Mouse (Mus musculus): Measurements from ENCODE around the gene Il1r2. TPM values are rescaled to one million over a fixed set of nuclear protein-coding genes. Genes with fewer than 3 reads are reported as not detected.

Il1r2 gene
- polyA plus RNA-seq, 1 experiment from 2014 or later: 1.2 TPM

DNA sequence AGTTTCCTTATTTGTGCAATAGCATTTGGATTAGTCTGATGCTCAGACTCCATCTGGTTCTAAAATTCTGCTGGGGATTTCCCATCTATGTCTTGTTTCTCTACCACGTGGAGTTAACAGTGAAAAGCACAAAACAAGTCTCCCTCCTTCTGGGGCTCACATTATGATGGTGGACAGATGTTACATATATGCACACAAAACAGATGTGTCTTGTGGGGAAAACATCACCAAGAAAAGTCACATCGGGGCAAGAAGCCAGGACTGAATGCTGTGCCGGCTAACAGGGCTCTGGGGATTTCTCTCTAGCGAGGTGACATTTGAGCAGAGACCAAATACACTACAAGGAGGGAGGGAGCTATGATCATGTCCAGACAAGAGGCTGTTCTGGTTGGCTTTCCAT lies 32.8 kb downstream of the Il1r2 start:
- 77% methylated on average over 4 of the region's 4 CpGs for WGBS
- no peaks in the 10 kb centered on the region for H3K9me3 ChIP-seq (replicated peaks; ENCODE audit: control insufficient read depth, low read length, poor library complexity, severe bottlenecking)
- no peak overlapping the region for H3K4me3 ChIP-seq (ENCODE audit: low read depth, low read length)
- no peak overlapping the region for H3K9ac ChIP-seq (ENCODE audit: low read depth, low read length)
- H3K27ac ChIP-seq (ENCODE audit: low read length): no peak overlapping the region
- no peaks in the 10 kb centered on the region for H3K27me3 ChIP-seq (ENCODE audit: control insufficient read depth, insufficient read depth, low read depth, low read length)
- H3K36me3 ChIP-seq (ENCODE audit: control insufficient read depth, insufficient read depth, low read length): no peaks in the 10 kb centered on the region
- no peak for ATAC-seq
- no peak overlapping the region for H3K4me2 ChIP-seq (ENCODE audit: low read length)
- no peaks in the 10 kb centered on the region for H3K4me1 ChIP-seq (ENCODE audit: control insufficient read depth, insufficient read depth, low read length)

DNA sequence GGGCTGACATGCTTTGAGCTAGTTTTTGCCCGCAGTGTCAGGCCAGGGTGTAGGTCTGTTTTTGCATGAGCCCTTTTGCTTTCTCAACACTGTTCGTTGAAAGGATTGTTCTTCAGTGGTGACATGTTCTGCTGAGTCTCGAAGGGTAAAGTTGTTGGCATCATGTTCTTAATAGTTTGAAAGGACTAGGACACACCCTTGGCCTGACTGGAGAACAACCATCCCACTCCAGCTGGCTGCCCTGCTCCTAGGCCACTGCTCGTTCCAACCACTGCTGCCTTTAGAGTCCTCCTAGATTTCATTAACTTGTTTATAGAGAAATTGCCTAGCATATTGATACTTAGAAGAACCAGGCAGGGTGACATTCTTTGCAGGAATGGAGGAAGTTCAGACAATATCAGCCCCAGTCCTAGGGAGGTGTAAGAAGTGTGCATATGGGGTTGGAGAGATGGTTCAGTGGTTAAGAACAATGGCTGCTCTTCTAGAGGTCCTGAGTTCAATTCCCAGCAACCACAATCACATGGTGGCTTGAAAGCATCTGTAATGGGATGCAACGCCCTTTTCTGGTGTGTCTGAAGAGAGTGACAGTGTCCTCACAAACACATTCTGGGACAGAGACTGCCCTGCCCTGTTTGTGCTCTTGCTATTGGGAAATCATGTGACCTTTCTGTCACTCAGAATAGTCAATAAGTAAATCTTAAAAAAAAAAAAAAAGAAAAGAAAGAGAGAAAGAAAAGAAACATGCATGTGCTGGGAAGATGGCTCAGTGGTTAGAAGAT lies 34.3 kb downstream of the Il1r2 start:
- Histone ChIP-seq H3K27ac (ENCODE audit: low read length) (no peak overlapping the region), H3K9me3 (replicated peaks; ENCODE audit: control insufficient read depth, low read length, poor library complexity, severe bottlenecking) (no peaks in the 10 kb centered on the region), H3K4me2 (ENCODE audit: low read length) (no peak overlapping the region), H3K36me3 (ENCODE audit: control insufficient read depth, insufficient read depth, low read length) (no peaks in the 10 kb centered on the region), H3K4me1 (ENCODE audit: control insufficient read depth, insufficient read depth, low read length) (no peaks in the 10 kb centered on the region), H3K4me3 (ENCODE audit: low read depth, low read length) (no peak overlapping the region), H3K9ac (ENCODE audit: low read depth, low read length) (no peak overlapping the region), H3K27me3 (ENCODE audit: control insufficient read depth, insufficient read depth, low read depth, low read length) (no peaks in the 10 kb centered on the region)
- no peak for ATAC-seq
- WGBS: 77% methylated on average over 5 of the region's 5 CpGs

DNA sequence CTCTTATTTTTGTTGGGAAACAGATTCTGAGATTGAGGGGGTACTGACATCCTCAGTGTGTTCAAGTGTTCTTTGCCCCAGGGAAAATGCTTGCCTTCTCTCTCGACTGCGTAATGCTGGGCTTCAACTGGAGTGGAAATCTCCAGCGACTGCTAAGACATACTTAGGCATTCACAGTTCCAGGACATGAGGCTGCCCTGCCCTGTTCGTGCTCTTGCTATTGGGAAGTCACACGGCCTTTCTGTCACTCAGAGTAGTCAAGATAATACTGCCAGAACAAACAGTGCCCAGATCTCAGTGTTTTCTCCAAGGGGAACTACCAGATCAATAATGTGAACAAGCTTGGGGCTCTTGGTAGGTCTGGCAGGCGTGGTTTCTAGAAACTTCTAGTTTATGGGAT lies 35.9 kb downstream of the Il1r2 start:
- WGBS: 75% methylated on average over 6 of the region's 6 CpGs
- H3K36me3 ChIP-seq (ENCODE audit: control insufficient read depth, insufficient read depth, low read length): no peaks in the 10 kb centered on the region
- no peaks in the 10 kb centered on the region for H3K4me1 ChIP-seq (ENCODE audit: control insufficient read depth, insufficient read depth, low read length)
- H3K4me2 ChIP-seq (ENCODE audit: low read length): no peak overlapping the region
- H3K4me3 ChIP-seq (ENCODE audit: low read depth, low read length): no peak overlapping the region
- no peak for ATAC-seq
- H3K27ac ChIP-seq (ENCODE audit: low read length): no peak overlapping the region
- H3K9me3 ChIP-seq (replicated peaks; ENCODE audit: control insufficient read depth, low read length, poor library complexity, severe bottlenecking): no peaks in the 10 kb centered on the region
- no peak overlapping the region for H3K9ac ChIP-seq (ENCODE audit: low read depth, low read length)
- no peaks in the 10 kb centered on the region for H3K27me3 ChIP-seq (ENCODE audit: control insufficient read depth, insufficient read depth, low read depth, low read length)

DNA sequence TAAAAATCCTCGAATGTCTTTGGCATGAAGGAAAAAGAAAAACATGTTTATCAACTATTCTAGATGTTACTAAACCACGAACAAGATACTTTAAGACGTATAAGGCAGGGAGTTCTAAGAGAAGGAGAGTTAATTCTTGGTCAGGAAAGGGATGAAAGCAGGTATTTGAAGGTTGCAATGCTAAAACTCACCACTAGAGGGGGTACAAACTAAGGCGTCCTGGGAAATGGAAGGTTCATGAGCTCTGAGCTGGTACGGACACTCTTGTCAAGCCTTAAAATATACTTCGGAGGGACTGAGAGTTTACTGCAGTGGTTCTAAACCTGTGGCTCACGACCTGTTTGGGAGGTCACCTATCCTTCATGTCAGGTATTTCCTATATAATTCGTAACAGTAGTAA lies 41.4 kb downstream of the Il1r2 start:
- Histone ChIP-seq H3K9ac (ENCODE audit: low read depth, low read length) (no peak overlapping the region), H3K9me3 (replicated peaks; ENCODE audit: control insufficient read depth, low read length, poor library complexity, severe bottlenecking) (no peaks in the 10 kb centered on the region), H3K27me3 (ENCODE audit: control insufficient read depth, insufficient read depth, low read depth, low read length) (no peaks in the 10 kb centered on the region), H3K27ac (ENCODE audit: low read length) (no peak overlapping the region), H3K36me3 (ENCODE audit: control insufficient read depth, insufficient read depth, low read length) (no peaks in the 10 kb centered on the region), H3K4me3 (ENCODE audit: low read depth, low read length) (no peak overlapping the region), H3K4me1 (ENCODE audit: control insufficient read depth, insufficient read depth, low read length) (no peaks in the 10 kb centered on the region), H3K4me2 (ENCODE audit: low read length) (no peak overlapping the region)
- ATAC-seq: no peak
- WGBS: 51% methylated on average over 8 of the region's 8 CpGs

DNA sequence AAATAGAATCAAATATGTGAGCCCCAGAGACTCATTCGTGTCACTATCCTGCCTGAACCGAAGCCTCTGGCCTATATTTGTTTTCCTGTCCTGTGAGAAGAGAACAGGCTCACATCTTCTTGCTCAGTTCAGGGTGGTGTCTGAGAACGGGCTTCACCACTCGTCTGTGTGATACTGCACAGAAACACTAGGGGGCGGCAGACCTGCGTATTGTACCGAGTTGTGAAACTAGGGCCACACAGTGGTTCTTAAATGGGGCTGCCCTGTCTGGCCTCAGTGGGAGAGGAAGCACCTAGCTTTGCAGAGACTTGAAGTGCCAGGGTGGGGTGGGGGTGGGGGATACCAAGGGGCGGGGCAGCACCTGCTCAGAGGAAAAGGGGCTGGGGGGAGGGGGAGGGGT lies 42.5 kb downstream of the Il1r2 start:
- WGBS: 4% methylated on average over 7 of the region's 8 CpGs
- H3K27ac ChIP-seq (ENCODE audit: low read length): no peak overlapping the region
- no peaks in the 10 kb centered on the region for H3K9me3 ChIP-seq (replicated peaks; ENCODE audit: control insufficient read depth, low read length, poor library complexity, severe bottlenecking)
- no peak overlapping the region for H3K9ac ChIP-seq (ENCODE audit: low read depth, low read length)
- ATAC-seq: no peak
- H3K4me3 ChIP-seq (ENCODE audit: low read depth, low read length): no peak overlapping the region
- no peaks in the 10 kb centered on the region for H3K27me3 ChIP-seq (ENCODE audit: control insufficient read depth, insufficient read depth, low read depth, low read length)
- no peaks in the 10 kb centered on the region for H3K36me3 ChIP-seq (ENCODE audit: control insufficient read depth, insufficient read depth, low read length)
- no peak overlapping the region for H3K4me2 ChIP-seq (ENCODE audit: low read length)
- no peaks in the 10 kb centered on the region for H3K4me1 ChIP-seq (ENCODE audit: control insufficient read depth, insufficient read depth, low read length)

DNA sequence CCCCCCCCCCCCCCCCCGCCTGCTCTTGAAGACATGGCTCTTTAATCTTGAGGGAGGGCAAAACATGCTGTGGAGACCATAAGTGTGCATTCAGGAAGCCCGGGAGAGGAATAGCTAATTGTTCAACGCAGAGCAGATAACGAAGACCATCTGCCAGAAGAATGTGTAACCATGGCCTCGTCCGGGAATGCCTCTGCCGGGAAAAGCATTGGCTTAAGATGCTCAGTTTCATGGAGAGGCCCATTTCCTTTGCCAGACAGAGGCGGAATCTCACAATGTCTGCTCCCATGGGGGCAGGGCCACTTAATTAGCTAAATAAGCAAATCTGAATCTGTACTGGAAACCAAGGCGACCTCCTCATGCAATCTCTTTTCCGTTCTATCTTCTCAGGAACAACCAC lies 43.7 kb downstream of the Il1r2 start:
- no peak for ATAC-seq
- WGBS: 42% methylated on average over 9 of the region's 10 CpGs
- H3K9ac ChIP-seq (ENCODE audit: low read depth, low read length): no peak overlapping the region
- H3K4me2 ChIP-seq (ENCODE audit: low read length): no peak overlapping the region
- H3K9me3 ChIP-seq (replicated peaks; ENCODE audit: control insufficient read depth, low read length, poor library complexity, severe bottlenecking): no peaks in the 10 kb centered on the region
- no peaks in the 10 kb centered on the region for H3K27me3 ChIP-seq (ENCODE audit: control insufficient read depth, insufficient read depth, low read depth, low read length)
- H3K4me3 ChIP-seq (ENCODE audit: low read depth, low read length): no peak overlapping the region
- no peaks in the 10 kb centered on the region for H3K4me1 ChIP-seq (ENCODE audit: control insufficient read depth, insufficient read depth, low read length)
- H3K36me3 ChIP-seq (ENCODE audit: control insufficient read depth, insufficient read depth, low read length): no peaks in the 10 kb centered on the region
- H3K27ac ChIP-seq (ENCODE audit: low read length): no peak overlapping the region

DNA sequence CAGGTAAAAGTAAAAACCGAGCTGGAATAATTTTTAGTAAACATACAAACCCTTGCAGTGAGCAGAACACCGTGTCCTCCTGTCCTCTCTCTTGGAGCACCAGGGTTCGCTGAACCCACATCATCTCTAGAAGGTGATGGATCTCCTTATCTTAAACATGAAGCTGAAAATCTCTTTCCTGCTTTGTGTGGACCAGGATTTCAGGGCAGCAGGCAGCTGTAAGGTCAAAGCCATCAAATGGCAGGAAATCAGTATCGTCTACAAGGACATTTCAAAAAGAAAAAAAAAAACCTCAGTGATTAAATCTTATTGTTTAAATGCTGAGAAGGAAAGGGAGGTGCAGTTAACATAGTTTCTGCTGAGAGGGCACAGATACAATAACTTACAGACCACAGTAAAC lies 50.4 kb downstream of the Il1r2 start:
- ATAC-seq: no peak
- Histone ChIP-seq H3K9ac (ENCODE audit: low read depth, low read length) (no peak overlapping the region), H3K4me2 (ENCODE audit: low read length) (no peak overlapping the region), H3K36me3 (ENCODE audit: control insufficient read depth, insufficient read depth, low read length) (no peaks in the 10 kb centered on the region), H3K4me1 (ENCODE audit: control insufficient read depth, insufficient read depth, low read length) (no peaks in the 10 kb centered on the region), H3K4me3 (ENCODE audit: low read depth, low read length) (no peak overlapping the region), H3K9me3 (replicated peaks; ENCODE audit: control insufficient read depth, low read length, poor library complexity, severe bottlenecking) (no peaks in the 10 kb centered on the region), H3K27ac (ENCODE audit: low read length) (no peak overlapping the region), H3K27me3 (ENCODE audit: control insufficient read depth, insufficient read depth, low read depth, low read length) (no peaks in the 10 kb centered on the region)
- 82% methylated on average over 4 of the region's 4 CpGs for WGBS

DNA sequence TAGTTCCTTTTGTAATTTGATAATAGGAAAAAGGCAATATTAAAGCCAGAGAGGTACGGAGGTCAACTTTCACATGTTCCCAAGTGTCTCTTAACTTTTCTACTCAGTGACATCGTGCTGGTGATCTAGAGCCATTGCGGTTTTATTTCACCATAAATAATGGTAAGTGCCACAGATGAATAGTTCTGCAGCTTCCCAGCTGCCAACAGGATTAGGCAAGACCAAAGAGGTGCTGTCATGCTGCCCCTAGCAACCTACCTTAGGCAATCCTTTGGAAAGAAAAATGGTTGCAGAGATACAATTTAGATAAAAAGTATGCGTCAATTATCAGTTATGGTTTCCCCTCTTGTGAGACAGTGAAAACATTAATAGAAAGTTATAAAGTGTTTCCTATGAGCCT lies 54.6 kb downstream of the Il1r2 start:
- no peak overlapping the region for H3K9ac ChIP-seq (ENCODE audit: low read depth, low read length)
- H3K4me2 ChIP-seq (ENCODE audit: low read length): no peak overlapping the region
- no peaks in the 10 kb centered on the region for H3K9me3 ChIP-seq (replicated peaks; ENCODE audit: control insufficient read depth, low read length, poor library complexity, severe bottlenecking)
- no peak for ATAC-seq
- no peak overlapping the region for H3K27ac ChIP-seq (ENCODE audit: low read length)
- whole genome bisulfite sequencing: 78% methylated on average over 4 of the region's 4 CpGs
- no peaks in the 10 kb centered on the region for H3K27me3 ChIP-seq (ENCODE audit: control insufficient read depth, insufficient read depth, low read depth, low read length)
- no peak overlapping the region for H3K4me3 ChIP-seq (ENCODE audit: low read depth, low read length)
- no peaks in the 10 kb centered on the region for H3K36me3 ChIP-seq (ENCODE audit: control insufficient read depth, insufficient read depth, low read length)
- no peaks in the 10 kb centered on the region for H3K4me1 ChIP-seq (ENCODE audit: control insufficient read depth, insufficient read depth, low read length)

DNA sequence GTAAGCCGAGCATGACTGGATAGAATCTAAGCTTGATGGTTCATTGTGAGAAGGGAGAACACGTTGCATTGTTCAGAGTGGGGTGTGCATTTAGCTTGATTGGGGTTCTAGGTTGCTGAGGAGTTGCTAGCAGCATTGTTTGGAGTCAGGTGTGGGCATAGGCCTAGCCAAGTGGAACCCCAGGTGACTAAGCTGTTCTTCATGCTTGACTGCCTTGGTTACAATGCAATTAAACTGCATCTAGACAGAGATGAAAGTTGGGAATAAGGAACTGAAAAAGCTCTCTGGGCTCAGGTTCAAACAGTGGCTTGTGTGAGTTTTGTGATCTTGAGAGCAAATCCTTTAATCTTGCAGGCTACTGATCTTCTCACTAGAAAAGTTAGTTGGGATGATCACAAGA lies 55.4 kb downstream of the Il1r2 start:
- Histone ChIP-seq H3K4me1 (ENCODE audit: control insufficient read depth, insufficient read depth, low read length) (no peaks in the 10 kb centered on the region), H3K9me3 (replicated peaks; ENCODE audit: control insufficient read depth, low read length, poor library complexity, severe bottlenecking) (no peaks in the 10 kb centered on the region), H3K4me3 (ENCODE audit: low read depth, low read length) (no peak overlapping the region), H3K27me3 (ENCODE audit: control insufficient read depth, insufficient read depth, low read depth, low read length) (no peaks in the 10 kb centered on the region), H3K36me3 (ENCODE audit: control insufficient read depth, insufficient read depth, low read length) (no peaks in the 10 kb centered on the region), H3K9ac (ENCODE audit: low read depth, low read length) (no peak overlapping the region), H3K27ac (ENCODE audit: low read length) (no peak overlapping the region), H3K4me2 (ENCODE audit: low read length) (no peak overlapping the region)
- no peak for ATAC-seq
- WGBS: 64% methylated on average over 2 of the region's 2 CpGs

Measured in midbrain, embryonic 16.5 days (tissue).